Mouse (Mus musculus) cerebellum, adult 9-10 months (tissue): Measurements from ENCODE around the gene Misp.

Experiments
- DNase-seq: peaks from one replicate; pipeline ENCODE4 v3.0.0; 2022

The Misp gene

DNA sequence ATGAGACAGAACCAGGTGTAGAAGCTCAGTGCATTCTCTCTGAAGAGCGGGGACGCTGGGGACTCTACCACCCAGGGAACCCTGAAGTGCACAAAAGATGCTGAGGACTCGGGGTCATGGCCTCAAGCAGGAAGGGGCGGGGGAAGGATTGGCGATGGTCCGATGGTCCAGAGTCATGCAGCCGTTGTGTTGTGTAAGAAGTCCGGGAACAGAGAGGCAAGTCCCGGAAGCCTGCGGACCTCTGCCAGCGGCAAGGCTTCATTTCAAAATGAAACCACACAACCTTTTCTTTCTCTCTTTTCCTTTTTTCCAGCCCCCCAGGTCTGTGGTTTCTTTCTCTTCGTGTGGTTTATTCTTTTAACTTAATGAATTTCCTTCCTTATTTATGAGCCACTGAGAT lies 57.0 kb downstream of the Misp start:
- no peak for DNase-seq

DNA sequence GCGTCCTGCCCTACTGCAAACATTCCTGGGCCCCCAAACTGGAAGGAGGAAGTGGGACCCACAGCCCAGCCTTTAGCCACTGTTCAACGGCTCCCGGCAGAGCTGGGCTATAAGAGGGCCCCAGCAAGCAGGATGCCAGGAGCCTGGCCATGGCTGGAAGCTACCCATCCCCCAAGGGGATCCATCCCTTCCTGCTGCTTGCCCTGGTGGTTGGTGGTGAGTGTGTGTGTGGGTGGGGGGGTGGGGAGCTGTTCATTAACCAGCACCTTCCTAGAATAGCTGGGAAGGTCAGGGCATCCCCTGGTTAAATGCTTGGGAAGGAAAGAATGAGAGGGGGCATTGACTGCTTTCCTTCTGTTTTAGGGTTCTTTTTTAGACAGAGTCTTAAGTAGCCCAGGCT lies 58.7 kb downstream of the Misp start:
- DNase-seq, result no peak
